Mouse (Mus musculus) testis, adult 2 months (tissue): ENCODE results near the gene Prr18.

Experiments used
- CTCF ChIP-seq: fragments of 200-500 bp; IDR thresholded peaks from 2 replicates; pipeline ENCODE4 v1.5.1; 2012; ENCODE audit warnings: low read depth, mild to moderate bottlenecking, inconsistent platforms, low read length, moderate library complexity; ENCODE audit not compliant: control insufficient read depth, insufficient read depth, insufficient replicate concordance
- POLR2A ChIP-seq: fragments of 200-500 bp; IDR thresholded peaks from 2 replicates; pipeline ENCODE4 v1.6.1; 2012; ENCODE audit warnings: low read depth, mild to moderate bottlenecking, inconsistent platforms, low read length, moderate library complexity; ENCODE audit not compliant: control insufficient read depth

DNA sequence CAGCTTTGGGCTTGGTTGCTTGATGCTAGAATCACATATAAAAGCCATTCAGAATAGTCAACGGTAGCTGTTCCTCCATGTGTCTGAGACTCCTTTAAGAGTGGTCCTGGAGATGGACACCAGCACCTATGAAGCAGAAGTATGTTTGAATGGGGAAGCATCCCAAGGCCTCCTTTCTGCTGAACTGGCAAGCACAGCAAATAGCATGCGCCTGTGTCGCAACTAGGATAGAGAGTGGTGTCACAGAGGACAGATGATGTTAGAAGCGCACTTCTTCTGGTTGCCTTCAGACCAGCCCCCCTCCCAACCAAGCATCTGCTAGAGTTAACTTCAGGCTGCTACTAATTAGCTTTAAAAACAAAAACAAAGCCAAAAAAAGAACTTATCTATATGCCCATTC, 53.2 kb downstream of the Prr18 start:
- TF ChIP-seq POLR2A, result no peak
- TF ChIP-seq CTCF, result no peak
